Mouse (Mus musculus): ENCODE data around the gene Htt. TPM values are rescaled to one million over a fixed set of nuclear protein-coding genes. Genes with fewer than 3 reads are reported as not detected.

Htt gene
- total RNA-seq, 2 experiments from 2014 or later = 63.5 to 69.8 TPM

DNA sequence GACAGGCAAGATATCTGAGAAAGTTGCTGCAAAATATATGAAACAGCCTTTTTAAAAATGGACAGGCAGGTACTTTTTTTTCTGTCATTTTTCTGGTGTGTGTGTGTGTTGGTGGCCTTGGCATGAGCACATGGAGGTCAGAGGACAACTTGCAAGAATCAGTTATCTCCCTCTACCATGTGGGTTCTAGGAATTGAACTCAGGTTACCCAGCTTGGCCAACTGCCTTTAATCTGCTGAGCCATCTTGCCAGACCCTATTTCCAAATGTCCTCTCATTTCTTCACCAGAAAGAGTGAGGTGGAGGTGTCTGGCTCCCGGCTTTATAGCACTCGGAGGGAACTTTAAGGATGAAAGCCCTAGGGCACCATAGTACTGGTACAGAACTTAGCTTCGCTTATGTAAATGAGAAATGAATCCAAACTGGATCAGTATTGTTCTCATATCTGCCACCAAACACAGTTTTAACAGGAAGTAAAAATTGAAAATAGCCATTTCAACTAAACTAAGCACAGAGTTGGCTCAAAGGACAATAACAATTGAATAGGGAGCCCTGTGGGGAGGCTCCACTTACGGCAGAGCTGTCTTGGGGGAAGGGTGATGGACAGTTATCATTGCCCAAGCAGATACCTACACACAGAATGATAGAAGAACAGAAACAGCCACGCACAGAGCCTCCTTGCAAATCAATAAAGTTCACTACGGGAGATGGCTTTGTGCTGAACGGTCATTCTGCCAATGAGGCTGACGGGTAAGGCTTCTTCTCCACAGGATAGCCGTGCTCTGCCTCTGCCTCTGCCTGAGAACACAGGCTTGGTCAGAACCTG lies 168.8 kb downstream of the Htt start:
- no peak for DNase-seq (ENCODE audit: low spot score in 2 of 2)

DNA sequence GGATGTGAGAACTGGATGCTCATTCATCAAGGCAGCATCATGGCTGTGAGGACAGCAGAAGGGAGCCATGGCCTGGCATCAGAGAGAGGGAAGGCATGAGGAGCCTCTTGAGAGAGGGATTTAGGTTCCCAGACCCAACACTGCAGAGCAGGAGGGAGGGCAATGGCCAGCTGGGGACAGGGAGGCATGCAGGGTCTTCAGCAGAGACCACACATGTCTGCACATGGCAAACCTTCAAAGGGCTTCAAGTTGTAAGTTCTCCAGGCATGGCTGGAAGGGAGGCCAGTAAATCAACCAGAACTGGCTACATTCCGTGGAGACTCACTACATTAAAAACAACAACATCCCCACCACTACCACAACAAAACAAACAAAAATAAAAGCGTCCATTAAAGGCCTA lies 169.6 kb downstream of the Htt start:
- DNase-seq (ENCODE audit: low spot score in 2 of 2) = no peak

DNA sequence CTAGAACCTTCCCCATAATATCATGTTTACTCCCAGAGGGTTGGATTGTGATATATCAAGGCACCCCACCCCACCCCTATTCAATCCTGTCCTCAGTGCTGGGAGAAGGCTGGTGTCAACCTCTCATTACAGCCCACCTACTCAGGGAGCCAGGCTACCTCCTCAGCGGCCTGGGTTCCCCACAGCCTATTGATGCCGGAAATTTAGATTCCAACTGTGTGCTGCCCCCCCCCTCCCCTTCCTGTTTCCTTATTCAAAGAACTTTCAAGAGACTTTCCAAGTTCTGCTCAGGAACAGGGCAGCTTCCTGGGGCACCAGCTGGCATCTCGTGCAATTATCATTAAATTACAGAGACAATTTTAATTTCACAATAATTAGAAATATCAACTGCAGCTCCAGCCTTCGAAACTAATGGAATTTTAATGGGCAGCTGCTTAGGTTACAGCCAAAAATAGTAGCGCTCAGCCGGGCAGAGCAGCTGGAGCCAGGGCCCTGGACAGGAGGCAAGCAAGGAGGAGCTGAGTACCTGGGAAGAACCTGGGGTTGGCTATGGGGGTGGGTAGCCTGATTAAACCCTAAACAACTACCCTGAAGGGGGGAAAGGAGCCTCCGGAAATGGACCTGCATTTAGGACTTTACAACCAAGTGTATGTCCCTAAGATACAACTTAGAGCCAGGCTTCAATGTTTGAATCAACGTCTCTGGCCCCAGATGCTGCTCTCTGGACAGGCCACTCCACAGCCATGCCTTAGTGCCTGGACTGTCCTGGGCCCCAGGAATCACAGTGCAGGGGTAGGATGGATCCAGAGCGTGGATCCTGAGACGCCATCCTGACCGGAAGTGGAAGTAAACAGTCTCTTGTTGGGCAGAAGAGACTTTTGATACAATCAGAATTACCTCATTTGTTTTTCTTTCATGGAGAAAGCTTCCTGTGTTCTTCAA lies 170.2 kb downstream of the Htt start:
- DNase-seq (ENCODE audit: low spot score in 2 of 2) = peak in 1 of 2 experiments; percentile 18

DNA sequence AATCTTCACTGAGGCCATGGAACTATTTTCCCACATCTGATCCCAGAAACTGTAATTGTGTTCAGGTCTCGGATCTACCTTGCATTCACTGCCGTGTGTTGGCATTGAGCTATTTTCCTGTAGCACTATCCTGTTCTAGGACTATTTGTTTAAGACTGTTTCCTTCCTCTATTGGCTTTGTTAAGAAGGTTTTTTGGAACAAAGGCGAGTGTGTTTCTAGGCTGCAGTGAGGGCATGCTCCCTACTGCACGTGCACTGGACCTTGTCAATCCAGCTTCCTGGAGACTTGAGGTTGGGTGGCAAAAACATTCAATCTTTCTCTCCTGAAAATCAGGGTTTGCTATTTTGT lies 170.9 kb downstream of the Htt start:
- DNase-seq (ENCODE audit: low spot score in 2 of 2) = no peak

DNA sequence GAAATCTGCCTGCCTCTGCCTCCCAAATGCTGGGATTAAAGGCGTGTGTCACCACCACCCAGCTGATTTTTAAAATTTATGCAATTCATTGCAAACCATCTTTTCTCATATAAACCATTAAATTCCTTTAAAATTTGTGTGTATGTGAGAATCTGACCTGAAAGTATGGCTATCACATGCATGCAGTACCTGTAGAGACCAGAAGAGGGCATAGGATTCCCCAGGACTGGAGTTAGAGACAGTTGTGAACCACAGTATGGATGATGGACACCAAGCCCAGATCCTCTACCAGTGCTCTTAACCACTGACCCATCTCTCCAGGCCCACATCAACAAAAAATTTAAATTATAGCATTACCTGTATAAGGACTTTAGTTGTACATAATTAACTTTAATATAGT lies 171.9 kb downstream of the Htt start:
- no peak for DNase-seq (ENCODE audit: low spot score in 2 of 2)

DNA sequence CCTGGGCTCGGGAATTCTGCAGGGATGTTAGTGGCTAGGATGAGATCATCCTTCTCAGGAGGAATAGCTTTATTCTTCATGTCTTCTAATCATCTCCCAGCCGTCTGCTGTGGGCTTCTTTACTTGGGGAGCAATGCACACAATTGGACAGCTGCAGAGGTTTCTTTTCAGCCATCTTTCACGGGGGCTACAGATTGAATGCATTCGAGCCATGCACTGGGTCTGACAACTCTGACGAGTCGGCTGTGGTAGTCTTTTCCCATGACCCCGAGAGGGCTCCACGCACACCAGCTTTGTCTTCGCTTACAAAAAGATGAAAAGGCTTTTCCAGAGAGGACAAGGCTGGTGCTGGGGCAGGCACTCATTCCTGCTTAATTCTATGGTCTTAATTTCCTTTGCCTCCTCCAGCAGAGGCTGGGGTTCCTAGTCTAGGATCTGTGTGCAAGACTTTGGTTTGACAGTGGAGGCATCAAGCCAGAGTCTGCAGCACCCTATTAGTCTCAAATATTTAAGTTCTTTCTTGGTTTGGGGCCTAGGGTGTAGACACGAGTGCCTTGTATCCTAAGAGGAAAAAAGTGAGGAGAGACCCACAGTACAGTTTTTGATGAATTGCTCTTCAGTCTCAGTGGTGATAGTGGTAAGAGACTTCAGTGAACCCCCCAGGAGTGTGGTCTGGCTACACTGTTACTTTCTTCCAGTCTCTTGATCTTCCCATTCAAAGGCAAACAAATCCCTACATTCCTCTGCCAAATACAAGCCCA lies 180.3 kb downstream of the Htt start:
- no peak for DNase-seq (ENCODE audit: low spot score in 2 of 2)

DNA sequence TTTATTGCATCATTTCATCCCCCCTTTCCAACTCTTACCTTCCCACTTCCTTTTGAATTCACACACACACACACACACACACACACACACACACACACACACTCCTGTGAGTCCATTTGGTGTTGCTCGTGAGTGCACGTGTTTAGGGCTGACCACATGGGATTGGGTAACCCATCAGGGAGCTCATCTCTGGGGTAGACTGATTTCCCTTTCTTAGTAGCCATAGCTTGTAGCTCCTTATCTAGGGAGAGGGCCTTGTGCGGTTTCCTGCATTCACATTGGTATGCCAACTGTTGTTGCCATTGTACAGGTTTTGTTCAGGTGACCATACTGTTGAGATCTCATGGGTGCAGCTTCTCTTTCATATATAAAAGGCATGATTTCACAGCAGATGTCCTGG lies 181.9 kb downstream of the Htt start:
- DNase-seq (ENCODE audit: low spot score in 2 of 2) = no peak

DNA sequence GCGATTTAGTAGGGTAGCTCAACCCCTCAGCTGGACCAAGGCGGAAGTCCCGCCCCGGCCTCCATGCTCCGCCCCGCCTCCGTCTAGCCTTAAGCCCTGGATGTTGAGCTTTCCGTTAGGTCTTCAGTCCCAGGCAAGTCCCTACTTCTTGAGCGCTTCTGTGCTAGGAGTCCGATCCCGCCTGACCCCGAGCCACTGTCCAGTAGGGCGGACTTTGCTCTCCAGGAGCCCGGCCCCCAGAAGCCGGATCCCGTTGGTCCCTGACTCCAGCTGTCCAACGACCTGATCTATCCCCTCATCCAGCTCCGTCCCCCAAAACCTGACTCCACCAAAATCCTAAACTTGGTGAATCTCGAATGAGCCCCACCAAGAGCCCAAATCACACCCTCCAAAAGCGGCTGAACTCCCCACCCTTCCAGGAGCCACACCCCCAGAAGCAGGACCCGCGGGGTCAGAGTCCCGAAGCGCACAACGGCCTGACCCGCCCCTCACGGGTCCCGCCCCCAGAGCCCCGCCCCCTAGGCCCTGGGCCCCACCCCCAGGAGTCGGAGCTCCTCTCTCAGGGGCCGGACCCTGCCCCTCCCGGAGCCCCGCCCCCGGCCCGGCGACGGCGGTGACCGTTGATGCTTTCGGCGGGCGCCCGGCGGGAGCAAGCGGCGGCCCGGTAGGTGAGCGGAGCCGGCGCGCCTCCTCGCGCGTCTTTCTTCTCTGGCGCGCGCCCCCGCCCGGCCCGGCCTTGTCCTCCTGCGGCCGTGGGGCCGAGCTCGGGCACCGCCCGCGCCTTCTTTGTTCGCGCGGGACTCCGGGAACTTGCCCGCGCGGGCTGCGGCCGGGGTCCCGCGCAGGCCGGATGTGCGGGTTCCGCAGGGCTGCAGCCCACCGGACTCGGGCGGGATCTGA lies 187.6 kb downstream of the Htt start, which contains the start of gene Rgs12:
Rgs12 (plus strand) TSS at position 585 of the 900 bp plus-strand sequence.
- peak; percentile 60 to 76 for DNase-seq (ENCODE audit: low spot score in 2 of 2)

DNA sequence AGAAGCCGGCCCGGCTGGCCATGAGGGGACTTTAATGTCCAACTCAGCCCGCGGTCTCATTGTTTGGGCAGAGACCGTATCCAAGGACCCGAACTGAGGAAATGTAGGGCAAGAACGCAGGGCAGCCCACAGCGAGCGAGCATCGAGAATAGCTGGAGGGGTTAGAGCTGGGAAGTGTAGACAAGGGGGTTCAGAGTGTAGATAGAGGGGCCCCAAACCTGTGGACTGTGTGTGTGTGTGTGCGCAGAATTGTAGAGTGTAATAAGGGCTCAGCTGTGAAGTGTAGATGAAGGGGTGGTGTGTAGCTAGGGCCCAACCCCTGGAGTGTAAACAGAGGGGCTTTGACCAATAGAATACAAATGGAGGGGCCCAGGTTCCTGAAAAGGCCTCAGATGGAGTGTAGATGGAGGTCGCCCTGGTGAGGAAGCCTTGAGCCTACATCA lies 188.2 kb downstream of the Htt start:
- peak in 1 of 2 experiments; percentile 30 for DNase-seq (ENCODE audit: low spot score in 2 of 2)

DNA sequence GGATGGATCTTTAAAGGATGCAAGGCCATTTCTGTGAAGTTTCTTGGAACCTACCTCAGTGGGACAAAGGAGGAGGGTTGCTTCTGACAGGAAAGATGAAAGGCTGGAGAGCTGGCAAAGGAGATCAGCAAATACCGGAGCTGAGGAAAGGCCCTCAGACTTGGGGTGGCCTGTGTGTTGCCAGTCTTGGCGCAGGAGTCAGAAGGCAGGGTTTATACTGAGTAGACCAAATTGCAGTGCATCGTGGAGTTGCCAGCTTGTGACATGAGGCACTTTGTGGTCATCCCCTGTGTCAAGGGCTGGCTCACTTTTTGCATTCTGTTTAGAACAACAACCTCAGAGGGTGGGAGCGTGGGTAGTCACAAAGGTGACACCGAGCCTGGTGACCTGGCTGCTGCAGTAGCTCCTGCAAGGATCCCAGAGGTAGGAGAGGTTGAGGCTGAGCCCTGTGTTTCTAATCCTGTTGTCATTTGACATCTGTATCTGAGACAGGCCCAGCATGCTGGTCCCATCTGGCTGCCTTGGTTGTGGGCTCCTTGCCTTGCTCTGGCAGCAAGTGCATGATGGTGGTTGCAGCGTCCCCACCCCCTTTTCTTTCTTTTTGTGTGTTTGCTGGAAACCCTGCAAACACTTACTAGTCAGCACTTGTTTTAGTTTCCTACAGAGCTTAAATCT lies 189.1 kb downstream of the Htt start:
- peak; percentile 25 to 46 for DNase-seq (ENCODE audit: low spot score in 2 of 2)

DNA sequence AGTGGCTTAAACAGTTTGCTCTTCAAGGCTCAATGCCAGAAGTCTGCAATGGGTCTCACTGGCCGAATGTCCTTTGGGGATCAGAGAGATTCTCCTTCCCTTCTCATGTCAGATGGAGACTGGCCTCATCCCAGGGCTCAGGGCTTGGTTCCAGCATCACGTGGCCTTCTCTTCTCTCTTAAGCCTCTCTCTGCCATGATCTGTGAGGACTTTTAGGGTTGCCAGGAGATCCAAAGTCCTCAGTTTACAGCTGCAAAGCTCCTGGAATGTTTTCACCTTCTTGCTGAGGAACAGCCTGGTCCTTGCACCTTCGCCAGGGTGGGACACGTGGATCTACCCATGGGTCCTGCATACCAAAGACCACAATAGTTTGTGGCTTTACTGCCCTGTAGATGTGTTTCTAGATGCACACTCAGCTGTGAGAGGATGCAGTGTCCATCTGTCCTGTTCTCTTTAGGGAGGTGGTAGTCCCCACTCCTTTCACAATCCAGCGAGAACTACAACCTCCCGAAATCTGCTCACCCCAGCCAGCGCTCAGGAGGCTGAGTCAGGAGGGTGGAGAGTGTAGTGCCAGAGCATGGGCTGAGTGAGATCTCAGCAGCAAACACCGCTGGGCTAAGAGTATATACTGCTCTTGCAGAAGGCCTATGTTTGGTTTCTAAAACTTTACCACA lies 189.8 kb downstream of the Htt start:
- DNase-seq (ENCODE audit: low spot score in 2 of 2) = peak; percentile 50 to 57

DNA sequence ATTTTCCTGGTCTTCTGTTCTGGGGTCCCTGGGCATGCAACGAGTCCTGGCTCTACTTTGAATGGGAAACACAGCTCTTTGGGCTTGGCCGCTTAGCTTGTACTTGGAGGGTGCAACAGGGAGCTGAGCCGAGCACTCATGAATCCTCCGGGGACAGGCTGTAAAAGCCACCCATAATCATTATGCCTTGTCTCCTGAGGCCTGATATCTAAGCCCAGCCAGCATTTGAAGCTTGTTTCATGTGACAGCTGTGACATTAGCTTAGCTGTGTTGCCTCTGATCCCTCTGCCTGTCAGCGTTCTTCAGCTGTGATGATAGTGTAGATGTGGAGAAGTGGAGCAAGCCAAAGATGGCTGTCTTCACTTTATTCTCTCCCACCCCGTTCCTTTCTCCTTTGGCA lies 193.0 kb downstream of the Htt start:
- peak in 1 of 2 experiments; percentile 24 for DNase-seq (ENCODE audit: low spot score in 2 of 2)

DNA sequence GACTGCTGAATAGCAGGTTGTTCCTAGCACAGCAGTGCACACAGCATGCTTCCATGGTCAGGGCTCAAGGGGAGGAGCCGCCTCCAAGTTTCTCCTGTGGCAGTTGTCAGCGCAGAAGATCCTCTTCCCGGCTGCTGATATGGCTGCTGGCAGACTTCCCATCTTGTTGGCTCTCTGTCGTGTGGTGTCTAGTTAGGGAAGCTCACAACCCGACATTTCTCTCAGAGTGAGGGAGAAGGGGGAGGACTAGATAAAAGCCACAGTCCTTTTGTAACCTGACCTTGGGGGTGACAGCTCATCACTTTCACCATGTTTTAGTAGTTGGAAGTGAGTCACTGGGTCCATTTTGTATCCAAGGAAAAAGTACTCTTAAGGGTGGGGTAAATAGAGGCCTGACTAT lies 194.1 kb downstream of the Htt start:
- no peak for DNase-seq (ENCODE audit: low spot score in 2 of 2)

DNA sequence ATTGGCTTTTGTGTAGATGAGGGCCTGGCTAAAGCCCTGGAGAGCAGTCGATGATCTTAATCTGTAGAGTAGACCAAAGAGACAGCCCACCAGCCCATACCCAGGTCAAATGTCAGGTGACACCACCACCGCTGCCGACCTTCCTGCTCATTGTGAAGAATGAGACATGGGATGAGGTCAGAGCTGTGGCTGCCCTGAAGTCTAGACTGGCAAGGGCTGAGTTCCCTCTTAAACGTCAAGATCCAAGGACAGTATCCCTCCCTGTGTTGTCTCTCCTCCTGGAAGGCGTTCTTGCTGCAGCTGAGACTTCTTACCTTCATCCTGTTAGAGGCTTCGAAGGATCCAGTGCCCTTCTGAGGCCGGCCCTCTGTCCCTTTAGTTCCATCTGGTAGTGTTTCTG lies 194.6 kb downstream of the Htt start:
- DNase-seq (ENCODE audit: low spot score in 2 of 2) = no peak

DNA sequence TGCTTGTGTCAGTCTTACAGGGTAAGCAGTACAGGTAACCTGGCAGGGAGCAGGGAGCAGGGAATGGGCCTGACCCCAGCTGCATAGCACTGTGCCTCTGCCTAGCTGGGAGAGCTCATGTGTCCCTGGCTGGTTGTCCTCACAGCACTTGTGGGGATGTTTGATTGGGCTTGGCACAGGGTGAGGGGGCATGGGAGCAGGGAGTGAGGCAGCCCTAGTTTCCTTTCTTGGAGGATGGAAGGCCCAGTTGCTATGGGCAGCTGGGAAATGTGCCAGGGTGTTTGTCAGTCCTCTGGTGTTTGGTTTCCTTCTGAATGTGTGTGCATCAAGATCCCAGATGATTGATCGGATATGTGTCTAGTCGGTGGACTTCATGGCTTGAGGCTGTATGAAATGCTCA lies 195.5 kb downstream of the Htt start:
- DNase-seq (ENCODE audit: low spot score in 2 of 2) = peak; percentile 49 to 61

DNA sequence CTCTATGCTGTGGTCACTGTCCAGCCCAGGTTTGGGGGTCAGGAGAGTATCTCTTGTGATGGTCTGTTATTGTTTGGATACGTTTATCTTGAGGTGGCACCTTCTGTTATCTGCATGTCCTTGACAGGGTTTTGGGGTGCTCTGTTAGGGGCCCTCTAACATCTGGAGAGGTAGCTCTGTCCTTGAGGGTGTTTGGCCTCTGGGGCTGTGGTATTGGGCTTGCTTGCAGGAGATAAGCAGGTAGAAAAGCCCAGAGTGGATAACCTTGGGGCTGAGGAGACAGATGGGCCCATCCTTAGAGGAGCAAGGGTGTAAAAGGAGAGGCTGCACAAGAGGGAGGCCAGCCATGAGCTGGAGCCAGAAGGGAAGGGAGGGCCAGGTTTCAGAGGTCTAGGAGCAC lies 198.5 kb downstream of the Htt start:
- no peak for DNase-seq (ENCODE audit: low spot score in 2 of 2)
